ENCODE assay signal across 27 mouse cellular contexts in genomic region chr13:29642226-29642625, GRCm38 (mm10).
"Had no signal": no experiment of that assay in that cellular context is flagged by ENCODE, and none has a peak within 500 bp of the region (broad histone marks: within the 10 kb centered on the region; RNA-seq: fewer than 3 reads in every experiment).

No protein-coding gene starts in this region.

- DNase-seq: gastrocnemius, adult 2 months; gastrocnemius, postnatal 14 days; gastrocnemius, postnatal 36 days; heart, adult 11 months; heart, adult 2 months; heart, postnatal 14 days; heart, postnatal 36 days; kidney, adult 18-20 months; kidney, adult 8-10 months; kidney, postnatal 10 days; kidney, postnatal 25 days; kidney, postnatal 4 days had no signal

- H3K27ac ChIP-seq: heart, adult 2 months; heart, embryonic 13.5 days; heart, embryonic 15.5 days; hindbrain, embryonic 13.5 days; hindbrain, embryonic 15.5 days; hindbrain, postnatal 0 days; intestine, embryonic 15.5 days; layer of hippocampus, adult 2 months; left cerebral cortex, adult 2 months; limb, embryonic 15.5 days; liver, embryonic 12.5 days; liver, embryonic 14.5 days had no signal

- H3K4me3 ChIP-seq: gastrocnemius, adult 2 months; heart, adult 2 months; heart, embryonic 13.5 days; heart, embryonic 15.5 days; hindbrain, embryonic 13.5 days; hindbrain, embryonic 15.5 days; intestine, embryonic 15.5 days; layer of hippocampus, adult 2 months; left cerebral cortex, adult 2 months; limb, embryonic 15.5 days; liver, embryonic 12.5 days had no signal

- H3K9ac ChIP-seq: heart, embryonic 13.5 days; heart, embryonic 15.5 days; hindbrain, embryonic 13.5 days; hindbrain, embryonic 15.5 days; intestine, embryonic 15.5 days; limb, embryonic 15.5 days; liver, embryonic 12.5 days; liver, embryonic 14.5 days had no signal

- H3K36me3 ChIP-seq: heart, embryonic 13.5 days; heart, embryonic 15.5 days; hindbrain, embryonic 13.5 days; hindbrain, embryonic 15.5 days; intestine, embryonic 15.5 days; limb, embryonic 15.5 days; liver, embryonic 12.5 days had no signal

- ATAC-seq: forebrain, embryonic 16.5 days; hindbrain, postnatal 0 days; inflammation-experienced regulatory T-cells, adult 6 months; intestine, embryonic 15.5 days; intestine, postnatal 0 days; liver, embryonic 12.5 days had no signal

- H3K4me2 ChIP-seq: heart, embryonic 11.5 days; heart, embryonic 13.5 days; heart, embryonic 15.5 days; hindbrain, embryonic 13.5 days; hindbrain, embryonic 15.5 days; intestine, embryonic 15.5 days; limb, embryonic 15.5 days; liver, embryonic 12.5 days had no signal

- H3K4me1 ChIP-seq: hindbrain, embryonic 13.5 days; hindbrain, embryonic 15.5 days; intestine, embryonic 15.5 days had no signal

- H3K9me3 ChIP-seq: heart, embryonic 13.5 days; heart, embryonic 15.5 days; hindbrain, embryonic 13.5 days; hindbrain, embryonic 15.5 days; intestine, embryonic 15.5 days; limb, embryonic 15.5 days; liver, embryonic 12.5 days had no signal

- H3K27me3 ChIP-seq: heart, embryonic 13.5 days; heart, embryonic 15.5 days; hindbrain, embryonic 13.5 days; hindbrain, embryonic 15.5 days; intestine, embryonic 15.5 days; limb, embryonic 15.5 days; liver, embryonic 12.5 days had no signal
